Mouse (Mus musculus): ENCODE results near the gene Fto. TPM values are rescaled to one million over a fixed set of nuclear protein-coding genes. Genes with fewer than 3 reads are reported as not detected.

Fto gene
- polyA plus RNA-seq, 1 experiment = 119 TPM

GRCm38 (mm10) chr8:91425251-91425866 lies 112.0 kb downstream of the Fto start:
- Histone ChIP-seq H3K4me1 (ENCODE audit: control insufficient read depth, insufficient read depth, low read length) (no peaks in the 10 kb centered on the region), H3K4me3 (ENCODE audit: insufficient read depth, low read length) (no peak overlapping the region), H3K27ac (ENCODE audit: insufficient read depth, low read length) (no peak overlapping the region)
- TF ChIP-seq CTCF (IDR thresholded peaks at IDR 0.05; ENCODE audit: extremely low read depth, insufficient read depth, low read length) (no peak), POLR2A (IDR thresholded peaks at IDR 0.05; ENCODE audit: extremely low read depth, insufficient read depth, low read length) (no peak)

DNA sequence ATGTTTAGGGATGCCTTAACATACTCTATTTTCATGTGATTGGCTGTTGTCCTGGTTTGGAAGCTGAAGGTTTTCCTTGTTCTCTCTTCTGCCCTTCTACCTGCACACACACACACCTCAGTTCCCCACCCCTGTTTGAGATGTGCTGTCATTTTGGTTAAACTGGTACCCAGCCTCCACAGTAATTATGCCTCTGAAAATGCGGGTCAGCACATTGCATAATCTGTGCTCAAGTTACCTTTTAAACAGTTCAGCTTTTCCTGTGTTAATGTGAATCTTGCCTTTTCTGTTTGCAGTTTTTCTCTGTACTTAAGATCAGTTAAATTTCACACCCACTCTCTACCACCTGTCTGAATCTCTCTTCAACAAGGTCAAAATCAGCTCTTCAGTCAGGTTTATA lies 113.2 kb downstream of the Fto start:
- no peak overlapping the region for H3K27ac ChIP-seq (ENCODE audit: insufficient read depth, low read length)
- H3K4me3 ChIP-seq (ENCODE audit: insufficient read depth, low read length) = no peak overlapping the region
- TF ChIP-seq POLR2A (IDR thresholded peaks at IDR 0.05; ENCODE audit: extremely low read depth, insufficient read depth, low read length) (no peak), CTCF (IDR thresholded peaks at IDR 0.05; ENCODE audit: extremely low read depth, insufficient read depth, low read length) (no peak)
- H3K4me1 ChIP-seq (ENCODE audit: control insufficient read depth, insufficient read depth, low read length) = no peaks in the 10 kb centered on the region

GRCm38 (mm10) chr8:91430333-91430940 lies 117.1 kb downstream of the Fto start:
- TF ChIP-seq POLR2A (IDR thresholded peaks at IDR 0.05; ENCODE audit: extremely low read depth, insufficient read depth, low read length) (no peak), CTCF (IDR thresholded peaks at IDR 0.05; ENCODE audit: extremely low read depth, insufficient read depth, low read length) (no peak)
- Histone ChIP-seq H3K4me1 (ENCODE audit: control insufficient read depth, insufficient read depth, low read length) (no peaks in the 10 kb centered on the region), H3K4me3 (ENCODE audit: insufficient read depth, low read length) (no peak overlapping the region), H3K27ac (ENCODE audit: insufficient read depth, low read length) (no peak overlapping the region)

GRCm38 (mm10) chr8:91436036-91436435 lies 122.7 kb downstream of the Fto start:
- no peak for TF ChIP-seq POLR2A (IDR thresholded peaks at IDR 0.05; ENCODE audit: extremely low read depth, insufficient read depth, low read length)
- TF ChIP-seq CTCF (IDR thresholded peaks at IDR 0.05; ENCODE audit: extremely low read depth, insufficient read depth, low read length) = no peak
- Histone ChIP-seq H3K4me3 (ENCODE audit: insufficient read depth, low read length) (no peak overlapping the region), H3K27ac (ENCODE audit: insufficient read depth, low read length) (no peak overlapping the region), H3K4me1 (ENCODE audit: control insufficient read depth, insufficient read depth, low read length) (no peaks in the 10 kb centered on the region)

- Histone ChIP-seq H3K4me1 (ENCODE audit: control insufficient read depth, insufficient read depth, low read length) (peaks cover under 1% of the 10 kb centered on the region; the same call in 1 of the 2 replicates), H3K4me3 (ENCODE audit: insufficient read depth, low read length) (no peak overlapping the region), H3K27ac (ENCODE audit: insufficient read depth, low read length) (no peak overlapping the region)
- TF ChIP-seq POLR2A (IDR thresholded peaks at IDR 0.05; ENCODE audit: extremely low read depth, insufficient read depth, low read length) (no peak), CTCF (IDR thresholded peaks at IDR 0.05; ENCODE audit: extremely low read depth, insufficient read depth, low read length) (no peak)
These were observed 130.6 kb downstream of the Fto start for GRCm38 (mm10) chr8:91443911-91444310.

DNA sequence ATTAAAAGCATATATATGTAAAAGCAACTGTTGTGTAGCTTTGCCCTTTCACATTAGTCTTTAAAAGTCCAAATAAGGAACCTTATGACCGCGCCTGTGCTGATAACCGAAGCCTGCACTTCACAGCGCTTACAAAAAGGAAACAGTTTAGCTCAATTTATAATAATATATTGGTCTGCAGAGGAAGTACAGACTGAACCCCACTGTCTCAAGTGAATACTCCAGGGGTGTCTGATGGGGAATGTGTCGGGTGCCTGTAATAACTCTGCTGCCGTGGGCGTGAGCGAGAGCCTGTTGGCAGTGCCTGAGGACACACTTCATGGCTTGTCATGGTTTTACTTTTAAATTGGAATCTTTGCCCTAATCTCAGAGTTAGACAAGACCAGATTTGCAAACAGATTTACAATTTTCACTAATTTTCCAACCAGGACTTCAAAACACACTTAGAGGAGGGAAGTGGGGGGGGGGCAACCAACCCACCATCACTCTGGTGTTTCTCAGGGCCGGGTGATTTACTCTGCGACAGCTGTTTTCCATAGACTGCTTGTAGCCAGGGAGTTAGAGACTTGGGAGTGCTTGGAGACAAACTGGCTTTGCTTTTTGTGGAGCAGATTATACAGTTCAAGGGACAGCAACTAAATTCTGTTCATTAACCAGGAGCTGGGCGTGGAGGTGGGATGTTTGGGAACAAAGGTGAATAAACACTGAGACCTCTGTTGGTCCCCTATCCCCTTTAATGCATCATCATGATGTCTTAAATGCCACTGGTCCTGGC lies 131.5 kb downstream of the Fto start:
- Histone ChIP-seq H3K4me3 (ENCODE audit: insufficient read depth, low read length) (no peak overlapping the region), H3K4me1 (ENCODE audit: control insufficient read depth, insufficient read depth, low read length) (peaks cover 1% of the 10 kb centered on the region; the same call in 1 of the 2 replicates), H3K27ac (ENCODE audit: insufficient read depth, low read length) (no peak overlapping the region)
- TF ChIP-seq POLR2A (IDR thresholded peaks at IDR 0.05; ENCODE audit: extremely low read depth, insufficient read depth, low read length) = no peak

DNA sequence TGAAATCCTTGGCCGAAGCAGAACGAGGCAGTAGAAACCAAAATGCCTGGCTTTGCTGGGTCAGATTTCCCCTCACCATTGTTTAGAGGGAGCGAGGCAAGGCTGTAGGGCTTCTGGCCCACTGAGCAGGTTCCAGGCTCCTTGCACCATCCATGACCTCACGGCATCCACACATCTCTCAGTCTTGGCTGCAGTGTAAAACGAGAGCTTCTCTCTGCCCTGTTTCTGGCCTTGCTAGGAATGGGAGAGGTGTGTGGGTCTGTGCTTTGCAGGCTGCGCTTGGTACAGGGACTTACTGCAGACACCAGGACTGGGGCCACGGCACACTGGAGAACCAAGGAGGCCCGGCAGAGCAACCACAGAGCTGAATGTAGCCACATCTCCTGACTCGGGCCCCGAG lies 132.2 kb downstream of the Fto start:
- TF ChIP-seq CTCF (IDR thresholded peaks at IDR 0.05; ENCODE audit: extremely low read depth, insufficient read depth, low read length) = no peak
- no peak for TF ChIP-seq POLR2A (IDR thresholded peaks at IDR 0.05; ENCODE audit: extremely low read depth, insufficient read depth, low read length)
- H3K27ac ChIP-seq (ENCODE audit: insufficient read depth, low read length) = no peak overlapping the region
- H3K4me1 ChIP-seq (ENCODE audit: control insufficient read depth, insufficient read depth, low read length) = peaks cover 1% of the 10 kb centered on the region; the same call in 1 of the 2 replicates
- no peak overlapping the region for H3K4me3 ChIP-seq (ENCODE audit: insufficient read depth, low read length)

DNA sequence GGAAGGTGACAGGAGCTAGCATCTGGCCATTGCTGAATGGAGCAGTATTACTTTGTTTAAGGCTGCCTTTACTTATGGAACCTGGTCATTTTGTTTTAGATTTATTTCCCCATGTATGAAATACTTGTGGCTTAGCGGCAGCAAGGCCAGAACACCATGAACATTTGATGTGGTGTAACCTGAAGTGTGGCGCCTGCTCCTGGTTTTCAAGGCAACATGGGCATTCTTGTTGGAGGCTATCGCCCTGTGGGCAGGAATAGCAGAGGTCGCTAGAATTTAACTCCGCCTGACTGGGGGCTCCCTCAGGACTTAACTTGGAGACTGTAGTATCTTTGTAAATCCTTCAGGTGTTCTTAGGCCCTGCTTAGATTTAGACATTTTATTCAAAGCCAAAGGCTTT lies 132.7 kb downstream of the Fto start:
- H3K4me1 ChIP-seq (ENCODE audit: control insufficient read depth, insufficient read depth, low read length) = peaks cover 1% of the 10 kb centered on the region; the same call in 1 of the 2 replicates
- H3K27ac ChIP-seq (ENCODE audit: insufficient read depth, low read length) = no peak overlapping the region
- no peak overlapping the region for H3K4me3 ChIP-seq (ENCODE audit: insufficient read depth, low read length)
- TF ChIP-seq POLR2A (IDR thresholded peaks at IDR 0.05; ENCODE audit: extremely low read depth, insufficient read depth, low read length) (no peak), CTCF (IDR thresholded peaks at IDR 0.05; ENCODE audit: extremely low read depth, insufficient read depth, low read length) (no peak)

GRCm38 (mm10) chr8:91448667-91449329 lies 135.5 kb downstream of the Fto start:
- no peak for TF ChIP-seq CTCF (IDR thresholded peaks at IDR 0.05; ENCODE audit: extremely low read depth, insufficient read depth, low read length)
- TF ChIP-seq POLR2A (IDR thresholded peaks at IDR 0.05; ENCODE audit: extremely low read depth, insufficient read depth, low read length) = no peak
- Histone ChIP-seq H3K4me3 (ENCODE audit: insufficient read depth, low read length) (no peak overlapping the region), H3K27ac (ENCODE audit: insufficient read depth, low read length) (no peak overlapping the region), H3K4me1 (ENCODE audit: control insufficient read depth, insufficient read depth, low read length) (peaks cover 1% of the 10 kb centered on the region; the same call in 1 of the 2 replicates)
